Mouse (Mus musculus) T-helper 2 cell (primary cell): ENCODE measurements around the gene Hmcn2.

Experiments
- in situ Hi-C: fragments of 300-600 bp; cut with MboI, MseI; formaldehyde crosslinking; loops from one replicate; pipeline ENCODE4 v1.15.1; 2025; ENCODE audit warnings: high pct_unique_total_duplicates

The Hmcn2 gene

GRCm38 (mm10) chr2:31304801-31305665 lies 9.2 kb upstream of the Hmcn2 start:
- in situ Hi-C loops = no loop called here

DNA sequence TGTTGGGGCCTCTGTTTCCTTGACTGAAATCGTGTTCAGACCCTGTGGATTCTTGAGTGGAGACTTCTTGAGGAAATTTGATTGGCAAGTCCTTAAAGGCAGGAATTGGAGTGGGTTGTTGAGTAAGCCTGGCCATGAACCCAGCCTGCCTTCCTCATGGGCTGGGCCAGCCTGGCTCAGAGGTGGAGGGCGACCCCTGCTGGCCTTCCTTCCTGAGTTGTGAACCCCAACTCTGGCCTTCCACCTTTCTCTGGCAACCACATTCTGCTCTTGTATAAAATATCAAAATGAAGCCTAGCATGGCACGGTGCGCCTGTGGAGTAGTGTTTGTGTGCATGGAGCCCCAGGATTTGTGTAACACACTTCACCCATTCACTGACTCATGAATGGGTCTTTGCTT lies 8.5 kb upstream of the Hmcn2 start:
- in situ Hi-C loops = no loop called here

DNA sequence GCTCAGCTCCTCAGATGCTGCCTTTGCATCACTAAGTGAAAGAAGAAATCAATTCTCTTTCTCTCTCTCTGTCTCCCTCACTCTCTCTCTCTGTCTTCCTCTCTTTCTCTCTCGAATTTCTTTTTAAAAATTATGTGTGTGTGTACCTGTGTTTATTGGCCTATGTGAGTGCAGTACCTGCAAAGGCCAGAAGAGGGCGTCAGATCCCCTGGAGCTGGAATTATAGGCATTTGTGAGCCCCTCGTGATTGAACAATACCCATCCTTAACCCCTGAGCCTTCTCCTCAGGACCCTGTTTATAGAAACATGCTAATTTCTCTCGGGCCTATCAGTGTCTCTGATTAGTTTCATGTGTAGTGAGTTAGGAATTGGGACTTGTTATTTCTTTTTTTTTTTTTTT lies 6.0 kb upstream of the Hmcn2 start:
- in situ Hi-C loops = no loop called here

- in situ Hi-C loops = no loop called here
Measured at GRCm38 (mm10) chr2:31309549-31309948, 4.7 kb upstream of the Hmcn2 start.

- in situ Hi-C loops = no loop called here
Measured at GRCm38 (mm10) chr2:31318162-31318561, 3.9 kb downstream of the Hmcn2 start.

GRCm38 (mm10) chr2:31319200-31319599 lies 5.0 kb downstream of the Hmcn2 start:
- in situ Hi-C loops = no loop called here

DNA sequence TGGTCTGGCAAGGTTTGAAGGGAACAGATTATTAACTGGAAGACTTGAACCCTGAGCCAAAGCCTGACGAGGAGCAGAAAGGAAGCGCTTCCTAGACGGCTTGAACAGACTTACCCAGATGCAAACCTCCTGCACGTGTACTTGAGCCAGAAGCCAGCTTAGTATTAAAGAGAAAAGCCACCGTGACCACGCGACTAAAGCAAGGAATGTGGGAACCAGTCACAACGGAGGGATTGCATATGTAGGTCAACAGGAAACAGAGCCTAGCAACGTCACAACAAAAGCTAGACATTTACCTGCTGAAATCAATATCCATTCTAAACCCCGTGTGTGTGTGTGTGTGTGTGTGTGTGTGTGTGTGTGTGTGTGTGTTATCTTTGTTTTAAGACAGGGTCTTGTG lies 13.0 kb downstream of the Hmcn2 start:
- in situ Hi-C loops = no loop called here

GRCm38 (mm10) chr2:31337706-31338330 lies 23.6 kb downstream of the Hmcn2 start:
- in situ Hi-C loops = no loop called here

GRCm38 (mm10) chr2:31339826-31340225 lies 25.6 kb downstream of the Hmcn2 start:
- in situ Hi-C loops = no loop called here

GRCm38 (mm10) chr2:31341726-31342535 lies 27.7 kb downstream of the Hmcn2 start:
- in situ Hi-C loops = no loop called here

- in situ Hi-C loops = no loop called here
Measured at GRCm38 (mm10) chr2:31346096-31346495, 31.9 kb downstream of the Hmcn2 start.

GRCm38 (mm10) chr2:31348373-31348772 lies 34.2 kb downstream of the Hmcn2 start:
- in situ Hi-C loops = no loop called here

GRCm38 (mm10) chr2:31348850-31349249 lies 34.6 kb downstream of the Hmcn2 start:
- in situ Hi-C loops = no loop called here

DNA sequence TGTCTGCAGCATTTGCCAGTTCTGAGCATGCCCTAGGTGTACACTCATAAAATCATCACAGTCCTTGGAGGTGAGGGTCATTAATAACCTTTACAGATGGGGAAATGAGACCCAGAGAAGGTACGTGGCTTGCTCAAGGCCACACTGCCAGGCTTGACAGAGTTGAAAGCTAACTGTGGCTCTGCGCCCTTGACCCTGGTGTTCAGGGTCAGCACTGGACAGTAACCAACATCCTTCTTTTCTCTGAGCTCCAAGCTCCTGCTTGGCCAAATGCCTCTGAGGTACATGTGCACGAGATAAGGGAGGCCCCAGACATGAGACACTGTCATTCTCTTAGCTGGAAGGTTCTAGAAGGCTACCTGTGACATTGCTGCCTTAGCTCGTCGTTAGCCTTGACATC lies 42.6 kb downstream of the Hmcn2 start:
- in situ Hi-C loops = no loop called here

- in situ Hi-C loops = no loop called here
Measured at GRCm38 (mm10) chr2:31359316-31359715, 45.1 kb downstream of the Hmcn2 start.

DNA sequence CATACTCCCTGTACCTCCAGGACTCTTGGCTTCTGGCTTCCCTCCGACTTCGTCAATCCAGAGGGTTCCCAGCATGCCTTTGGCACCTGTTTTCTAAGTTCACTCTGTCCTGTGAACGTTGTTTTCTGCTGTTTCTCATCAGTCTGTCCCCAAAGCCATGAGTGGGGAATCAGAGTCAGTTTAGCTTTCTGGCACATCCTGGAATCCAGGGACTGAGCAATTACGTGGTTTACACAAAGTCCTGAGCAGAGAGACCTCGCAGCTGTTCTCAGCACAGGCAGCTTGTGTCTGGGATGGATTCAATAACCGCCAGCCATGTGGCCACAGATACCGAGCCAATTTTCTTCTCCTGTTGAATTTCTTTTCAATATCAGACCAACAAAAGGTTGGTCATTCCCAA lies 53.0 kb downstream of the Hmcn2 start:
- in situ Hi-C loops = no loop called here

DNA sequence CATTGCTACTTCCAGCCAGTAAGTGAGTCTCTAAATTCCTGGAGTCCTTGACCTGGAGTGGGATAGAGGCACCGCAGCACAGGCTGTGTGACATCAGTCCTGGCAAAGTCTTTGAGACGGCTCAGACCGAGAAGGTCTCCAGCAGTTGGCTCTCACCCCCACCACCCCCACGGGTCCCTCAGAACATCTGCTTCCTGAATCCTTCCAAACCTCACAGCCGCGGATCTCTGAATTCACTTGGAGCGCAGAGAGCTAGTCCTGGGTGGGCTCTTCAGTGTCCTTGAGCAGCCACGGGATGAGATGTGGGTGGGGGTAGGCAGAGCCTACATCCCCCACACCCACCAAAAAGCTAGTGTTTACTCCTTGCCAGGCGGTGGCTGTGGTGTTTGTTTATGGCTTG lies 57.2 kb downstream of the Hmcn2 start:
- in situ Hi-C loops = no loop called here

GRCm38 (mm10) chr2:31372186-31372585 lies 58.0 kb downstream of the Hmcn2 start:
- in situ Hi-C loops = no loop called here

- in situ Hi-C loops = no loop called here
Measured at GRCm38 (mm10) chr2:31374415-31374814, 60.2 kb downstream of the Hmcn2 start.

- in situ Hi-C loops = no loop called here
Measured at GRCm38 (mm10) chr2:31376057-31376456, 61.8 kb downstream of the Hmcn2 start.

- in situ Hi-C loops = no loop called here
Measured at GRCm38 (mm10) chr2:31377481-31377880, 63.3 kb downstream of the Hmcn2 start.

DNA sequence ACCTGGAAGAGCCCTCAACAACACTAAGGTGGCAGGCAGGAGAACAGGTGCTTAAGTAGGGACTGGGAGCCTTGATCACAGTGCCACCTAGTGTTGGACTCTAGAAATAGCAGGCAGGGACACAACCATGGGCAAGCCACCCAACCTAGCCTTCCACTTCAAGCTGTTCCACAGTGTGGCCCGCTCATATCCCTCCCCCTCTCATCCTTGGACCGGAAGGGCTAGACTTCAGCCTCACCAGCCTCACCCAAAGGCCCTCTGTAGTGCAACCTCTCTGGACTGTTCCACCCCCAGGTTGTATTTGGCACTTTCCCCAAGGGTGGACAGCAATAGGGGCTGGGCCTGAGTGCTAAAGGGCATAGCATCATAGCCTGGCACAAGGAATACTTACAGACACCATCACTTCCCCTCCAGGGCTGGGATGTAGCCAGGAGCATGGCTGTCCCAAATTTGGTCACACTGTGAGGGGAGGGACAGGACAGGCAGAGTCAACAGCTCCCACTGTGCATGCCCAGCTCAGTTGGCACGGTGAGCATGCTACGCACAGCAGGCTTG lies 67.2 kb downstream of the Hmcn2 start:
- in situ Hi-C loops = loop anchor here (5.0 kb wide), 1 partner anchor 184 kb away; no protein-coding TSS in a partner anchor
